Mouse (Mus musculus) kidney, postnatal 0 days (tissue): ENCODE results near the gene Smarcd3. TPM values are rescaled to one million over a fixed set of nuclear protein-coding genes. Genes with fewer than 3 reads are reported as not detected.
A peak's percentile ranks its signal among the peaks of the same experiment; 100 is the strongest.

Experiments used
- ATAC-seq: fragments of 200-750 bp; cut with Nextera tagmentation; replicated peaks from 2 replicates; pipeline ENCODE4 v1.8.0; 2017; ENCODE audit warnings: low read depth, moderate number of reproducible peaks, moderate TSS enrichment, moderate library complexity; ENCODE audit not compliant: low FRiP score
- DNase-seq: peaks from one replicate; pipeline ENCODE4 v3.0.0-alpha.2; 2016; ENCODE audit warnings: low spot score
- H3K27ac ChIP-seq: fragments of 300-500 bp; sonication (generic); 2 replicates; pipeline ENCODE4 v1.5.1; 2014; ENCODE audit warnings: mild to moderate bottlenecking
- H3K27me3 ChIP-seq: fragments of 300-500 bp; sonication (generic); 2 replicates; pipeline ENCODE4 v1.6.1; 2014; ENCODE audit warnings: low read length, mixed read lengths; ENCODE audit not compliant: insufficient read depth
- H3K36me3 ChIP-seq: fragments of 300-500 bp; sonication (generic); 2 replicates; pipeline ENCODE4 v1.6.1; 2014; ENCODE audit warnings: low read length, mixed read lengths; ENCODE audit not compliant: insufficient read depth
- H3K4me1 ChIP-seq: fragments of 300-500 bp; sonication (generic); replicated peaks from 2 replicates; pipeline ENCODE4 v1.6.1; 2014; ENCODE audit warnings: antibody characterized with exemption, low read length, mixed read lengths; ENCODE audit not compliant: insufficient read depth
- H3K4me2 ChIP-seq: fragments of 300-500 bp; sonication (generic); 2 replicates; pipeline ENCODE4 v1.6.1; 2014; ENCODE audit warnings: mild to moderate bottlenecking, low read length, moderate library complexity, mixed read lengths
- H3K4me3 ChIP-seq: fragments of 300-500 bp; sonication (generic); replicated peaks from 2 replicates; pipeline ENCODE4 v1.5.1; 2014; ENCODE audit warnings: low read depth, low read length
- H3K9ac ChIP-seq: fragments of 300-500 bp; sonication (generic); 2 replicates; pipeline ENCODE4 v1.6.1; 2014; ENCODE audit warnings: low read depth, low read length
- H3K9me3 ChIP-seq: fragments of 300-500 bp; sonication (generic); replicated peaks from 2 replicates; pipeline ENCODE4 v1.6.1; 2016; ENCODE audit warnings: low read length, inconsistent platforms, mixed read lengths
- CTCF ChIP-seq: IDR thresholded peaks from 2 replicates; pipeline ENCODE4 v1.5.1; 2016; ENCODE audit warnings: antibody characterized with exemption, low read depth, mild to moderate bottlenecking, moderate library complexity
- WGBS: fragments of 180-500 bp; shearing (Covaris S2); extraction: QIAGEN DNeasy Blood & Tissue Kit; methylation state at CpG from one replicate; pipeline ENCODE4 v1.1.7; 2014; 5-methylcytosine and 5-hydroxymethylcytosine counted together
- polyA plus RNA-seq: library from polyadenylated mRNA; unstranded; fragments of >200 nt; fragmentation: Nextera tagmentation; extraction: Ambion mirVana; gene quantifications from 2 replicates; pipeline ENCODE4 v1.2.1, GENCODE M21; 2015

The Smarcd3 gene
- polyA plus RNA-seq, 1 experiment from 2014 or later, result 19.7 TPM

DNA sequence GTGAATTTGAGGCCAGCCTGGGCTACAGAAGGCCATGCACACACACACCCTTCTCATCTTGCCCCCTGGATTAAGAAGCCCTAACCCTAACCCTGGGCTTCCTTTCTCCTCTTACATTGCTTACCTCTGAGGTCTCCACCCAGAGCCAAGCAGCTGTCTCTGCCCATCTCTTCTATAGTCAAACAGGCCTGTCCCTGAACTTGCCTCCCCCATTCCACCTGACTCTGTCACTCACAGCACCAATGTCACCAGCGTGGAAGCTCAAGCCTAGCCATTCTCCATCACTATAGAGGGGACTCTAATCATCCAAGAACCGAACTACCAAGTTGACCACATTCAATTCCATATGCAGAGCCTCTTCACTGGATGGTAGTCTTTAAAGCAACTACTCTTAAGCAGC lies 24.0 kb downstream of the Smarcd3 start:
- peak overlapping the region; percentile 93; the same call in 1 of the 2 replicates for H3K4me2 ChIP-seq
- H3K27me3 ChIP-seq, result peaks cover 4% of the 10 kb centered on the region; the same call in 1 of the 2 replicates
- H3K36me3 ChIP-seq, result 0 out of 2 replicates have a peak, but pooled peaks cover 4% of the 10 kb centered on the region
- peaks cover 44% of the 10 kb centered on the region for H3K4me1 ChIP-seq
- H3K4me3 ChIP-seq, result no peak overlapping the region
- no peak for TF ChIP-seq CTCF
- H3K9me3 ChIP-seq, result no peaks in the 10 kb centered on the region
- DNase-seq, result no peak
- no peak for ATAC-seq
- WGBS, result 70% methylated on average over 2 of the region's 2 CpGs
- H3K9ac ChIP-seq, result no peak overlapping the region
- no peak overlapping the region for H3K27ac ChIP-seq

DNA sequence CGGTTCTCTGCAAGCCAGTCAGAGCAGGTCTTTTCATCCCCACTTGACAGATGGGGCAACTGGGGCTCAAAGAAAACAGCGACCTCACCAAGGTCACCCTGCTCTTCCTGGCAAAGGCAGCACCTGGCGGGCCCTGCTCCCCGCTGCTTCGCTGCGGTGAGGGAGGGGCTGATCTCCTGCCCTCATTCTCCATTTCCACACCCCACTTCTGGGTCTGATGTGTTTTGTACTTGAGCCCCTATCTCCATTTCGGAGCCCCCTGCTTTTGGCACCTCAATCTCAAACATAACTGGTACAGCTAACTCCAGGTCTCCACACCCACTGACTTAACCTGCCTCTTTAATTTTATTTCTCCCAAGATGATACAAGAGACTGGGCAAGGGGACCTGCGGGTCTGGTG lies 25.1 kb downstream of the Smarcd3 start:
- no peak for DNase-seq
- 15% methylated on average over 8 of the region's 8 CpGs for WGBS
- no peak for ATAC-seq
- H3K4me1 ChIP-seq, result peaks cover 40% of the 10 kb centered on the region
- H3K27ac ChIP-seq, result no peak overlapping the region
- no peak for TF ChIP-seq CTCF
- H3K4me3 ChIP-seq, result no peak overlapping the region; the same call in 1 of the 2 replicates
- peaks cover 4% of the 10 kb centered on the region; the same call in 1 of the 2 replicates for H3K27me3 ChIP-seq
- no peaks in the 10 kb centered on the region for H3K9me3 ChIP-seq
- H3K9ac ChIP-seq, result peak overlapping the region; percentile 54; the same call in 1 of the 2 replicates
- H3K36me3 ChIP-seq, result peaks cover 13% of the 10 kb centered on the region
- peak overlapping the region; percentile 97 for H3K4me2 ChIP-seq

- H3K27ac ChIP-seq, result no peak overlapping the region
- peaks cover 35% of the 10 kb centered on the region for H3K4me1 ChIP-seq
- ATAC-seq, result peak; percentile 23
Observed at GRCm38 (mm10) chr5:24598570-24599006, 25.6 kb downstream of the Smarcd3 start.

GRCm38 (mm10) chr5:24597901-24598569 lies 26.2 kb downstream of the Smarcd3 start:
- Histone ChIP-seq H3K27me3 (peaks cover 4% of the 10 kb centered on the region; the same call in 1 of the 2 replicates), H3K27ac (no peak overlapping the region), H3K9me3 (no peaks in the 10 kb centered on the region), H3K4me1 (peaks cover 30% of the 10 kb centered on the region), H3K9ac (peak overlapping the region; percentile 54), H3K4me3 (peak overlapping the region; percentile 43), H3K4me2 (peak overlapping the region; percentile 97), H3K36me3 (peaks cover 21% of the 10 kb centered on the region)
- 21% methylated on average over 15 of the region's 15 CpGs for WGBS
- TF ChIP-seq CTCF, result no peak; the same call in 1 of the 2 replicates
- ATAC-seq (no peak), DNase-seq (no peak)

More at GRCm38 (mm10) chr5:24598570-24599006, 25.6 kb downstream of the Smarcd3 start:
- 1% methylated on average over 36 of the region's 41 CpGs for WGBS
- no peaks in the 10 kb centered on the region for H3K9me3 ChIP-seq
- H3K27me3 ChIP-seq, result peaks cover 4% of the 10 kb centered on the region; the same call in 1 of the 2 replicates
- peak overlapping the region; percentile 97 for H3K4me2 ChIP-seq
- peak overlapping the region; percentile 43 for H3K4me3 ChIP-seq
- peaks cover 18% of the 10 kb centered on the region for H3K36me3 ChIP-seq
- DNase-seq, result peak; percentile 54
- TF ChIP-seq CTCF, result peak; percentile 62
- peak overlapping the region; percentile 54 for H3K9ac ChIP-seq

DNA sequence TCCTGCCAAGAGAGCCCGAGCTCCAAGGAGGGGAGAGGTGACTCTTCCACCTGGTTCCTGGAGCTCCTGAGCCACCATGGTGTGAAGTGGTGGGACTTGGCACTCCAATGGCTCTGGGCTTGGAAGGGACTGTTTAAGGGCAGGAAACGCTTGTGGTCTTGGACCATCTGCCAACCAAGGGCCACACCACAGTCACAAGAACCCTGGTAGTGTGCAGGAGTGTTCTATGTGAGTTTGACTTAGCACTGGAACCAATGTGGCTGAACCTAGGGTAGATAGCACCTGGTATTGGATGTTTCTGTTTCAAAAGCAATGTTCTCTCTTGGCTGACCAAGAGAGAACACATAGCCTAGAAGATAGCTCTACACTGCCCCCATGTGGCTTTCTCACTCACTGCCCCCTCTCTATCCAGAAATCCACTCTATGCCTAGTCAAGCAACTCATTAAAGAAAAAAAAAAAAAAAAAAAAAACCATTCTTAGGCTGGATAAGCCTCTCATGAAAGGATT lies 26.9 kb downstream of the Smarcd3 start:
- no peak overlapping the region for H3K4me2 ChIP-seq
- no peak overlapping the region for H3K9ac ChIP-seq
- peaks cover 25% of the 10 kb centered on the region for H3K36me3 ChIP-seq
- DNase-seq, result peak; percentile 94
- ATAC-seq, result no peak; the same call in 1 of the 2 replicates
- H3K27me3 ChIP-seq, result peaks cover 4% of the 10 kb centered on the region; the same call in 1 of the 2 replicates
- H3K4me1 ChIP-seq, result peaks cover 28% of the 10 kb centered on the region
- no peak overlapping the region for H3K27ac ChIP-seq
- 51% methylated on average over 2 of the region's 2 CpGs for WGBS
- peak; percentile 80 for TF ChIP-seq CTCF
- H3K9me3 ChIP-seq, result no peaks in the 10 kb centered on the region
- no peak overlapping the region for H3K4me3 ChIP-seq

DNA sequence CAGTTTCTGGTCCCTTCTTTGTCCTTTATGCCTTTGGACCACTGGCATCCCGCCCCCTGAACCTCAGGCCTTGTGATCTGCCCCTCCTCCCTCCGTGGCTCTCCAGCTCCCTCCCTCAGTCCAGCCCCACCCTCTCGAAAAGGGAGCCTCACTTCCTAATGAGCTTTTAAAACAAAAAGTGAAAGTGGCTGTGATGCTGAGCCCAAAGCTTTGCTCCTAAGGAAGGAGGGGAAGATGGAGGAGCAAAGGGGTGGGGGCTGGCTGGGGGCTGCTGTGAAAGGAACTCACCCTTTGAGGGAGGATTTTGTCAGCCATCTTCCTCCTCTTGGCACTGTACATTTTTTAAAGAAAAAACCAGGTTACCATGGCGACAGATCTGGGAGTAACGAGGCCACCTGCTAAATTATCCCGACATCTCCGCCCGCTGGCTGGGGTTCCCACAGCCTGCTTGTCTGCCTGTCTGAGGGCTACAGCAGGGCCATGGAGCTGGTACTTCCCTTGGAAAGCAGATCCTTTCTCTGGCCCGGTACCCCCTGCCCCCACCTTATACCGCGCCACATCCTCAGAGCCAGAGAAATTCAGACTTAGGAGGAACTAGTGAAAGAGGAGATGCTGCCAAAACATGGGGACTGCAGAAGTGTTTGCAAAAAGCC lies 27.6 kb downstream of the Smarcd3 start:
- Histone ChIP-seq H3K9ac (no peak overlapping the region; the same call in 1 of the 2 replicates), H3K27ac (no peak overlapping the region)

More for the DNA sequence above, 27.6 kb downstream of the Smarcd3 start:
- 20% methylated on average over 11 of the region's 11 CpGs for WGBS
- no peaks in the 10 kb centered on the region for H3K9me3 ChIP-seq
- H3K27me3 ChIP-seq, result peaks cover 4% of the 10 kb centered on the region; the same call in 1 of the 2 replicates
- no peak overlapping the region for H3K4me3 ChIP-seq
- ATAC-seq, result no peak
- H3K4me2 ChIP-seq, result no peak overlapping the region
- H3K4me1 ChIP-seq, result peaks cover 26% of the 10 kb centered on the region
- TF ChIP-seq CTCF, result no peak
- no peak for DNase-seq
- H3K36me3 ChIP-seq, result peaks cover 25% of the 10 kb centered on the region
